Mouse (Mus musculus) embryonic facial prominence, embryonic 15.5 days (tissue): ENCODE data around the gene Lrrk2. TPM values are rescaled to one million over a fixed set of nuclear protein-coding genes. Genes with fewer than 3 reads are reported as not detected.

ENCODE experiments used
- ATAC-seq: fragments of 200-750 bp; cut with Nextera tagmentation; 2 replicates; pipeline ENCODE4 v1.8.0; 2017; ENCODE audit warnings: low read depth, moderate TSS enrichment; ENCODE audit not compliant: insufficient number of reproducible peaks, low FRiP score, low TSS enrichment
- H3K27ac ChIP-seq: fragments of 300-500 bp; sonication (generic); replicated peaks from 2 replicates; pipeline ENCODE4 v1.5.1; 2015; ENCODE audit warnings: mild to moderate bottlenecking, inconsistent platforms
- H3K27me3 ChIP-seq: fragments of 300-500 bp; sonication (generic); 2 replicates; pipeline ENCODE4 v1.6.1; 2015; ENCODE audit warnings: inconsistent platforms
- H3K36me3 ChIP-seq: fragments of 300-500 bp; sonication (generic); 2 replicates; pipeline ENCODE4 v1.6.1; 2015; ENCODE audit warnings: mild to moderate bottlenecking, inconsistent platforms
- H3K4me1 ChIP-seq: fragments of 300-500 bp; sonication (generic); 2 replicates; pipeline ENCODE4 v1.6.1; 2015; ENCODE audit warnings: inconsistent platforms
- H3K4me2 ChIP-seq: fragments of 300-500 bp; sonication (generic); replicated peaks from 2 replicates; pipeline ENCODE4 v1.6.1; 2015; ENCODE audit warnings: mild to moderate bottlenecking, inconsistent platforms
- H3K4me3 ChIP-seq: fragments of 300-500 bp; sonication (generic); replicated peaks from 2 replicates; pipeline ENCODE4 v1.5.1; 2015; ENCODE audit warnings: mild to moderate bottlenecking, inconsistent platforms
- H3K9ac ChIP-seq: fragments of 300-500 bp; sonication (generic); 2 replicates; pipeline ENCODE4 v1.6.1; 2015; ENCODE audit warnings: inconsistent platforms
- H3K9me3 ChIP-seq: fragments of 300-500 bp; sonication (generic); replicated peaks from 2 replicates; pipeline ENCODE4 v1.6.1; 2016; ENCODE audit warnings: inconsistent platforms
- WGBS: fragments of 180-500 bp; shearing (Covaris S2); methylation state at CpG from one replicate; pipeline ENCODE4 v1.1.7; 2015; 5-methylcytosine and 5-hydroxymethylcytosine counted together
- polyA plus RNA-seq: library from polyadenylated mRNA; unstranded; fragments of >200 nt; fragmentation: Nextera tagmentation; extraction: Ambion mirVana; gene quantifications from 2 replicates; pipeline ENCODE4 v1.2.1, GENCODE M21; 2015

The Lrrk2 gene
- polyA plus RNA-seq, 1 experiment from 2014 or later: 5.7 TPM

DNA sequence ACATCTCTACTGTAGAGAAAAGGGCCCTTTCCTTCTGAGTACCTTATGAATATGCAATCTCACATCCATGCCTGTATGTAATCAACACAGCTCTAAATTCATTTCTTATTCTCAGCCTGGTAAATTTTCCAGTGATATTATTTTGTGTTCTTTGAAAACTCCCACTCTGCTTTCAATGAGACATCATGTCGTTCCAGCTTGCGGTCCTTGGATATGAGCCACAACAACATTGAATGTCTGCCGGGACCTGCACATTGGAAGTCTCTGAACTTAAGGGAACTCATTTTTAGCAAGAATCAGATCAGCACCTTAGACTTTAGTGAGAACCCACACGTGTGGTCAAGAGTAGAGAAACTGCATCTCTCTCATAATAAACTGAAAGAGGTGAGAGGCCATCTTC, 72.5 kb downstream of the Lrrk2 start:
- no peak overlapping the region for H3K4me3 ChIP-seq
- H3K36me3 ChIP-seq: 0 out of 2 replicates have a peak, but pooled peaks cover 6% of the 10 kb centered on the region
- no peak for ATAC-seq
- H3K9ac ChIP-seq: no peak overlapping the region
- no peak overlapping the region for H3K4me2 ChIP-seq
- 78% methylated on average over 4 of the region's 4 CpGs for WGBS
- H3K9me3 ChIP-seq: no peaks in the 10 kb centered on the region
- no peaks in the 10 kb centered on the region for H3K27me3 ChIP-seq
- no peaks in the 10 kb centered on the region for H3K4me1 ChIP-seq
- no peak overlapping the region for H3K27ac ChIP-seq

DNA sequence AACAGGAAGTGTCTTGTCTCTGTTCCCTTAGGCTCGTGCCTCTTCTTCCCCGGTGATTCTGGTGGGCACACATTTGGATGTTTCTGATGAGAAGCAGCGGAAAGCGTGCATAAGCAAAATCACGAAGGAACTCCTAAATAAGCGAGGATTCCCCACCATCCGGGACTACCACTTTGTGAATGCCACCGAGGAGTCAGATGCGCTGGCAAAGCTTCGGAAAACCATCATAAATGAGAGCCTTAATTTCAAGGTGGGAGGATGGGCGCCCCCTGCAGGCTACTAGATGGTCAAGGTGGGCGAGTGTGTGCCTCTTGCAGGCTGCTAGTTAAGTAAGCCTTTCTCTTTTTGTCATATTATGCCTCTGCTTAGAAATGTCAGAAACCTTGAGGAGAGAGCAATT, 79.1 kb downstream of the Lrrk2 start:
- Histone ChIP-seq H3K9me3 (no peaks in the 10 kb centered on the region), H3K36me3 (0 out of 2 replicates have a peak, but pooled peaks cover 6% of the 10 kb centered on the region), H3K27me3 (no peaks in the 10 kb centered on the region), H3K4me3 (no peak overlapping the region), H3K27ac (no peak overlapping the region), H3K4me2 (no peak overlapping the region), H3K4me1 (no peaks in the 10 kb centered on the region), H3K9ac (no peak overlapping the region)
- no peak for ATAC-seq
- WGBS: 63% methylated on average over 12 of the region's 12 CpGs

DNA sequence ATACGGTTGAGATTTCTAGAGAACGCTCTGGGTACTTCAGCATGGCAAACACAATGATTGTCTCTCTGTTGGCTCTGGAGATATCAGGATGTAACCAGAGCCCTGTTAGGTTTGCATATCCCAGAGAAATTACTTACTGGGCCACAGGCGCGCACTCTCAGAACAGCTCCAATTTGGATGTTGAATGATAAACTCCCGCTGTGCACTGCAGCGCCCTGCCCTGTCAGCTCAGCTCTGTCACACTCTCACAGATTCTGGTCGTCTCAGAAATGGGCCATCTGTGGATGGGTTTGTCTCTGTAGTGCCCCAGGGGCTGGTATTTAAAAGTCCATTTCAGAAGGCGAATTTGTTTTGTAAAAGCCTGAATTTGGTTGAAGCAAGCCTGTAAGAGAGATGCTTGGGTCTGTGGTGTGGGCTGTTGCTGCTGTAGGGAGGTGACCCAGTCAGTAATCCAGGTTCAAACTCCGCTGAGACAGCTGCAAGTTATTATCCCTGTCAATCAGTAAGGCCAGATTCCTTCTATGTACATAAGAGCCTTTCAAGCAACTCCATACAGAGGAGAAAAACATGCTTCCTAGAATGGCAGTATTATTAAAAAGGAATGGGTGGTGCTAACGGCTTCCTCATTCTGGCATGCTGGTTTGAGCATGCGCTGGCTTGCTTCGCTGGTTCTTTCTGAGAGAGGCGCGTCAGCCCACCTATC, 80.6 kb downstream of the Lrrk2 start:
- Histone ChIP-seq H3K36me3 (0 out of 2 replicates have a peak, but pooled peaks cover 6% of the 10 kb centered on the region), H3K27ac (no peak overlapping the region), H3K27me3 (no peaks in the 10 kb centered on the region), H3K4me3 (peak overlapping the region; percentile 18; the same call in 1 of the 2 replicates), H3K9me3 (no peaks in the 10 kb centered on the region), H3K9ac (no peak overlapping the region), H3K4me1 (no peaks in the 10 kb centered on the region), H3K4me2 (peak overlapping the region; percentile 29)
- 52% methylated on average over 14 of the region's 14 CpGs for WGBS
- ATAC-seq: peak; percentile 15; the same call in 1 of the 2 replicates

DNA sequence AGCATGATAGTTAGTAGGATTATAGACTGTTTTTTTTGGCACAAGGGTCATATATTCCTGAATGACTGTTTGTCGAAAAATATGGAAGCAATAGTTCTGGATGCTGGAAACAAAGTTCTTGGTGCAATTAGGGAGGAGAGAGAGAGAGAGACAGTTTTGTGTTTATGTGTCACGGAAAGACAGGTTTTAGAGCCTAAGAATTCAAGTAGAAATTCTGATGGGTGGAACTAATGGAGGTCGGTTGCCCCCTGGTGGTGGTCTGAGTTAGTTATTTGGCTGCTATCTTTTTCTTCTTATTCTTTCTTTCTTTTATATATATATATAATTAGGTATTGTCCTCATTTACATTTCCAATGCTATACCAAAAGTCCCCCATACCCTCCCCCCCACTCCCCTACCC, 81.6 kb downstream of the Lrrk2 start:
- 17% methylated on average over 3 of the region's 3 CpGs for WGBS
- H3K27me3 ChIP-seq: no peaks in the 10 kb centered on the region
- 0 out of 2 replicates have a peak, but pooled peaks cover 6% of the 10 kb centered on the region for H3K36me3 ChIP-seq
- no peak for ATAC-seq
- no peaks in the 10 kb centered on the region for H3K4me1 ChIP-seq
- H3K4me3 ChIP-seq: no peak overlapping the region
- peak overlapping the region; percentile 29 for H3K4me2 ChIP-seq
- no peak overlapping the region for H3K9ac ChIP-seq
- no peak overlapping the region for H3K27ac ChIP-seq
- H3K9me3 ChIP-seq: no peaks in the 10 kb centered on the region

DNA sequence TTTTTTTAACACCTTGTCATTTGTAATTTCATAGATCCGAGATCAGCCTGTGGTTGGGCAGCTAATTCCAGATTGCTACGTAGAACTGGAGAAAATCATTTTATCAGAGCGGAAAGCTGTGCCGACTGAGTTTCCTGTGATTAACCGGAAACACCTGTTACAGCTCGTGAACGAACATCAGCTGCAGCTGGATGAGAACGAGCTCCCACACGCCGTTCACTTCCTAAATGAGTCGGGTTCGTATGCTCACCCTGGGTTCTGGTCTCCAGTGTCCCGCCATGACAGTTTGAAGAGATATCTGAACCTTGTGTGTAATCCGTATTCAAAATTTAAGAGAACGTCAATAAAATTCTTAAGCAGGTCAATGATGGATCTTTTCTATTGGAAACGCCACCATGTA, 82.8 kb downstream of the Lrrk2 start:
- Histone ChIP-seq H3K4me3 (no peak overlapping the region), H3K27me3 (no peaks in the 10 kb centered on the region), H3K4me2 (no peak overlapping the region), H3K9ac (no peak overlapping the region), H3K36me3 (no peaks in the 10 kb centered on the region), H3K27ac (no peak overlapping the region), H3K9me3 (no peaks in the 10 kb centered on the region), H3K4me1 (no peaks in the 10 kb centered on the region)
- no peak for ATAC-seq
- whole genome bisulfite sequencing: 47% methylated on average over 16 of the region's 16 CpGs

DNA sequence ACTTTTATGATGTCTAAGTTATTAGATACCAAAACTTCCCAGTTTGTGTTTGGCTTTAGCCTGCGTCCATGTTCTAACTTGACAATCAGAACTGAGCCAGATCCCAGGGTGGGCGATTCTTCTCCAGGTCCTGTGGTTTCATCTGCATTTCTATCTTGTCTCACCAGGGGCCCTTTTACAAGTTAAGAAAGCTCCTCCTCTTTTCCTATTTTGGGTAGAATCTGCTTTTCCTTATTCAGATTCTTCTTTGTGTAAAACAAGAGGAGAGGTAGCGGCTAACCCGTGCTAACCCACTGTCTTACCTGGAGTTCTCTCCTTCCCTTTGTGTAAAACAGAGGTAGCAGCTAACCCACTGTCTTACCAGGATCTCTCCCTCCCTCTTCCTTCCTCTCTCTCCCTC, 99.1 kb downstream of the Lrrk2 start:
- no peaks in the 10 kb centered on the region for H3K9me3 ChIP-seq
- no peaks in the 10 kb centered on the region for H3K27me3 ChIP-seq
- no peak overlapping the region for H3K4me2 ChIP-seq
- no peak for ATAC-seq
- no peak overlapping the region for H3K9ac ChIP-seq
- WGBS: 47% methylated on average over 4 of the region's 4 CpGs
- no peak overlapping the region for H3K4me3 ChIP-seq
- no peaks in the 10 kb centered on the region for H3K4me1 ChIP-seq
- no peak overlapping the region for H3K27ac ChIP-seq
- no peaks in the 10 kb centered on the region for H3K36me3 ChIP-seq

DNA sequence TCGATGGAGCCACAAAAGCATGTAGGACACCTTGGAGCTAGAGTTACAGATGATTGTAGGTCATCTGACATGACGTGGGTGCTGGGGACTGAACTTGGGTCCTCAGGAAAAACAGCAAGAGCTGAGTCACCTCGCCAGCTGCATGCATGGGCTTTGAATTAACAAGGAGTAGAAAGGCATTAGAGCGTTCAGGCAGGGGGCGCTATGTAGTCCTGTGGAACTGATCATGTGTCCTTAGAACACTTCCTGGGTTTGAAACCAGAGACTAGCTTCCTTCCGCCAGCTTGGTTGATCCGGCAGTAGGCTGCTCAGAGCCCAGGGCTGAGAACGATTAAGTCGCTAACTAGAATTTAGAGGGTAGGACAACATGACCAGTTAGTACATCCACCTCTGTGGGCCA, 106.2 kb downstream of the Lrrk2 start:
- 93% methylated on average over 9 of the region's 9 CpGs for WGBS
- ATAC-seq: no peak
- Histone ChIP-seq H3K4me3 (no peak overlapping the region), H3K4me2 (no peak overlapping the region), H3K27ac (no peak overlapping the region), H3K9ac (no peak overlapping the region), H3K27me3 (no peaks in the 10 kb centered on the region), H3K9me3 (no peaks in the 10 kb centered on the region), H3K4me1 (no peaks in the 10 kb centered on the region), H3K36me3 (0 out of 2 replicates have a peak, but pooled peaks cover 6% of the 10 kb centered on the region)

DNA sequence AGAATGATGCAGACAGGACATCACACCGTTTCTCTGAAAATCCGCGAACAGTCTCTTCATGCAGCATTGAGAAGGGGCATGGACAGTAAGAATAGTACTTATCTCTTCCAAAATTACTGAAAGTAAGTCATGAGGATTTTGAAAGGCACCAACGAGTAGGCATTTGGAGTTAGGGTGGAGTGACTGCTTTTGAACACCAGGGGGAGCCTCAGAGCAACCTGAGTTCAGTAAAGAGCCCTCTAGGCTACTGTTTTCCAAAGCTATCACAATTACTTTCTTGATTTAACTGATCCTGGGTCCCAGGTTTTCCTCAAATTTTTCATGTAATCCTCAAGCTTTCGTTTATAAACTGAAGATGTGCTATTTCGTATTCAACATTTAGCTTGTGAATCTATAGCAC, 108.2 kb downstream of the Lrrk2 start:
- H3K36me3 ChIP-seq: 0 out of 2 replicates have a peak, but pooled peaks cover 10% of the 10 kb centered on the region
- no peak overlapping the region for H3K4me2 ChIP-seq
- no peak overlapping the region for H3K9ac ChIP-seq
- no peaks in the 10 kb centered on the region for H3K9me3 ChIP-seq
- H3K4me3 ChIP-seq: no peak overlapping the region
- H3K27me3 ChIP-seq: no peaks in the 10 kb centered on the region
- H3K4me1 ChIP-seq: no peaks in the 10 kb centered on the region
- no peak for ATAC-seq
- no peak overlapping the region for H3K27ac ChIP-seq
- 30% methylated on average over 6 of the region's 6 CpGs for WGBS

DNA sequence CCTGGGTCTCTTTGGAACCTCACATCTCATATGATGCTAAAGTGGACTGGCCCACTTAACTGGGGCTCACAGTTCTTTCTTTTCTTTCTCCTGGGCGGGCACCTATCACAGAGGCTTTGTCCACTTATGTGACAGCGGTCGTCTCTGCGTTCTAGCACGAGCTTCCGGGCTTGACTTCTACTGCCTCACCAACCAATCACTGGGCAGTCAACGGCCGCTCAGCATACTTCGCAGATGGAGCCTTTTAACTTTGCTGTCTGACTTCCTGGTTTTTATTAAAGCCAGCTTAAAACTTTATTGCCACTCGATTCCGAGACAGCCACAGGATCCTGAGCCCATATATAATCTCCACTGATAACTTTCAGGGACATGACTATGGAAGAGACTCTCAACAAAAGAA, 115.4 kb downstream of the Lrrk2 start:
- H3K4me3 ChIP-seq: no peak overlapping the region
- H3K27me3 ChIP-seq: no peaks in the 10 kb centered on the region
- no peak overlapping the region for H3K4me2 ChIP-seq
- H3K27ac ChIP-seq: no peak overlapping the region
- H3K4me1 ChIP-seq: no peaks in the 10 kb centered on the region
- H3K36me3 ChIP-seq: 0 out of 2 replicates have a peak, but pooled peaks cover 6% of the 10 kb centered on the region
- H3K9ac ChIP-seq: no peak overlapping the region
- no peaks in the 10 kb centered on the region for H3K9me3 ChIP-seq
- WGBS: 66% methylated on average over 11 of the region's 11 CpGs
- no peak for ATAC-seq

DNA sequence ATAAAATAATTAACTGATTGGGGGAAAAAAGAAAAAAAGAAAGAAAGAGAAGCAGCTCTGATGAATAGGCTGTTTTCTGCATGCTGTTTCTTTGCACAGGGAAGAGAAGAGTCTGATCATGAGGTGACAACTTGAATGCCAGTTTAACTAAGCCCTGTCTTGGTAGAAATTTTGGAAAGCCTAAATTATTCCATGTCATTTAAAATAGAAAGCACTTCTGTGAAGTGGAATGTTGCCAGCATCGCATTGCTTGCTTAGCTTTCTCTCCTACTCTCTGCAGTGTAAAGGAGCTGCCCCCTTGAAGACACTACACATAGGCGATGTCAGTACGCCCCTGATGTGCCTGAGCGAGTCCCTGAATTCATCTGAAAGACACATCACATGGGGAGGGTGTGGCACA, 133.5 kb downstream of the Lrrk2 start:
- no peak overlapping the region for H3K9ac ChIP-seq
- no peak for ATAC-seq
- H3K36me3 ChIP-seq: 0 out of 2 replicates have a peak, but pooled peaks cover 3% of the 10 kb centered on the region
- H3K4me3 ChIP-seq: no peak overlapping the region
- H3K4me1 ChIP-seq: no peaks in the 10 kb centered on the region
- no peak overlapping the region for H3K4me2 ChIP-seq
- H3K27me3 ChIP-seq: no peaks in the 10 kb centered on the region
- WGBS: 76% methylated on average over 4 of the region's 4 CpGs
- H3K27ac ChIP-seq: no peak overlapping the region
- H3K9me3 ChIP-seq: no peaks in the 10 kb centered on the region

DNA sequence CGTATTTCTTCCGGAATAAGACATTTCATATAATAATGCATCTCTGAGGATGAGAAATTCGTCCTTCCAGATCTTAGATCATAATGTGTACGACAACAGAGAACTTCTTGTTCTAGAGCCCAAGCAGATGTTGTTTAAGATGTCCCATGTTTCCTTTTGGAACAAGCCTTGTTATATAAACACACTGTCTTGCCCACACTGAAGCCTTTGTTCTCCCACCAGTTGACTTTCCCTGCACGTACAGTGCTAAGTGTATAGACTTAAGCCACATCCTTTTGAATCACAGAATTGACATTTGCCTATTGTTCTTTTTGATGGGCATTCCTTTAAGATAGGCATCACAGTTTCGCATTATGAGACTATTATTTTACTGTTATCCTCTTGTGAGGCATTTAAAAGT, 162.3 kb downstream of the Lrrk2 start:
- H3K4me1 ChIP-seq: no peaks in the 10 kb centered on the region
- H3K27me3 ChIP-seq: no peaks in the 10 kb centered on the region
- H3K4me2 ChIP-seq: no peak overlapping the region
- 70% methylated on average over 6 of the region's 6 CpGs for WGBS
- ATAC-seq: no peak
- H3K4me3 ChIP-seq: no peak overlapping the region
- H3K9me3 ChIP-seq: no peaks in the 10 kb centered on the region
- no peak overlapping the region for H3K27ac ChIP-seq
- H3K9ac ChIP-seq: no peak overlapping the region
- no peaks in the 10 kb centered on the region for H3K36me3 ChIP-seq

DNA sequence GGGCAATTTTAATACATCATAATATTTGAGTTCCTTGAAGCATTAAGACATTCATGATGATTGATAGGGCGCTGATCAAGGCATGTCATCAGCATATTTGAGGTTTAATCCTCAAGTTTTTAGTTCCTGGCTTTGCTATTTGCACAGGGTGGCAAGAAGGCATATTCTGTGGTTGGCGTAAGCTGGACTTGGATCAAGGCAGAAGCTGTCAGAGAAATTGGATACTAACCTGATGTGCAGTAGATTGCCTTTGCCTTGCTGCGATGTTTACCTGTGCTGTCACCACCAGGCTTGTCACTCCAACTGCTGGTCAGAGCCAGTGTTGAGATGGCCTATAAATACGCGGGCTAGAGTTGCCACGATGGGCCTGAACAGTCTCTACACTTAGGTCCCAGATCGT, 165.0 kb downstream of the Lrrk2 start, which contains the start of gene Smgc:
TSS of gene Smgc (plus strand) at position 301 of the 400 bp plus-strand sequence.
- H3K4me1 ChIP-seq: no peaks in the 10 kb centered on the region
- H3K36me3 ChIP-seq: no peaks in the 10 kb centered on the region
- no peaks in the 10 kb centered on the region for H3K9me3 ChIP-seq
- no peak for ATAC-seq
- 79% methylated on average over 7 of the region's 7 CpGs for WGBS
- H3K4me2 ChIP-seq: no peak within 1 kb of the TSS
- no peak within 1 kb of the TSS for H3K9ac ChIP-seq
- no peak within 1 kb of the TSS for H3K4me3 ChIP-seq
- no peak within 1 kb of the TSS for H3K27ac ChIP-seq
- H3K27me3 ChIP-seq: no peaks in the 10 kb centered on the region
